Mouse (Mus musculus): ENCODE data around the gene Ddx39b.

DNA sequence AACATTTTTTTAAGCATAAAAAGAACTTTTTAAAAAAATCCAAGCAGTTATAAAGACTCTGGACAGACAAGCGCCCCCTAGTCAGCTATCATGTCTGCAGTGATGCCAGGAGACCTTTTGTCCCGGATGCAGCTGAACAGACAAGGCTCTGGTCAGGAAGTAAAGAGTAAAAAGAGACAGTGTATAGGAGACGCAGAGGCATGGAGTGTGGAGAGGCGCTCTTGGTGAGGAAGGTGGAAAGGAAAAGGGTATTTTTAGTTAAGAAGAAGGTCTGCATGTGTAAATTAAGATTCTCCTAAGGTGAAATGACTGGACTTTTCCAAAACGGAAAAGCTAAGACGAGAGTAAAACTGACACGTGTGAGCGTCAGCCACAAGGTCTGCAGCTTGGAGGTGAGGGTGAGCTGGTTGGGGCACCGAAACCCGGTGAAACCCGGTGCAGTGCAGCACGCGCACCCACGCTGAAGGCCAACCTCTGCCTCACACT, 14.9 kb upstream of the Ddx39b start:
- no peak for TF ChIP-seq GABPA (IDR thresholded peaks at IDR 0.05; ENCODE audit: insufficient replicate concordance, low read depth, low read length)
- peak; percentile 78 for TF ChIP-seq JUND (conservative IDR thresholded peaks at IDR 0.05; ENCODE audit: low read depth, low read length)
- TF ChIP-seq TBP (conservative IDR thresholded peaks at IDR 0.05; ENCODE audit: low read depth, low read length): no peak

All from CH12.LX (cell line).